Mouse (Mus musculus) hindbrain, embryonic 16.5 days (tissue): ENCODE measurements at regions not wholly inside any gene's neighbourhood (a gene's known extent, or its start where the extent isn't known, plus 50 kb on each side); places are given as distances from the start of the nearest gene placed in this dataset.

Source experiments
- ATAC-seq: fragments of 200-750 bp; cut with Nextera tagmentation; 2 replicates; pipeline ENCODE4 v1.8.0; 2017; ENCODE audit warnings: moderate TSS enrichment, moderate library complexity
- H3K27ac ChIP-seq: fragments of 300-500 bp; sonication (generic); 2 replicates; pipeline ENCODE4 v1.5.1; 2014; ENCODE audit warnings: low read depth, mild to moderate bottlenecking, control low read depth, low read length, moderate library complexity
- H3K27me3 ChIP-seq: fragments of 300-500 bp; sonication (generic); replicated peaks from 2 replicates; pipeline ENCODE4 v1.6.1; 2014; ENCODE audit warnings: low read length; ENCODE audit not compliant: control insufficient read depth, insufficient read depth
- H3K36me3 ChIP-seq: fragments of 300-500 bp; sonication (generic); 2 replicates; pipeline ENCODE4 v1.6.1; 2014; ENCODE audit warnings: mild to moderate bottlenecking, low read length, moderate library complexity, mixed read lengths; ENCODE audit not compliant: control insufficient read depth, insufficient read depth
- H3K4me1 ChIP-seq: fragments of 300-500 bp; sonication (generic); 2 replicates; pipeline ENCODE4 v1.6.1; 2014; ENCODE audit warnings: low read depth, low read length; ENCODE audit not compliant: control insufficient read depth, insufficient read depth
- H3K4me2 ChIP-seq: fragments of 300-500 bp; sonication (generic); 2 replicates; pipeline ENCODE4 v1.6.1; 2014; ENCODE audit warnings: mild to moderate bottlenecking, low read length, control low read depth, moderate library complexity
- H3K4me3 ChIP-seq: fragments of 300-500 bp; sonication (generic); 2 replicates; pipeline ENCODE4 v1.5.1; 2014; ENCODE audit warnings: mild to moderate bottlenecking, low read length, control low read depth, moderate library complexity
- H3K9ac ChIP-seq: fragments of 300-500 bp; sonication (generic); 2 replicates; pipeline ENCODE4 v1.6.1; 2014; ENCODE audit warnings: low read depth, mild to moderate bottlenecking, control low read depth, low read length, moderate library complexity
- H3K9me3 ChIP-seq: fragments of 300-500 bp; sonication (generic); 2 replicates; pipeline ENCODE4 v1.6.1; 2014; ENCODE audit warnings: mild to moderate bottlenecking, low read length, moderate library complexity; ENCODE audit not compliant: control insufficient read depth
- WGBS: fragments of 180-500 bp; shearing (Covaris S2); extraction: QIAGEN DNeasy Blood & Tissue Kit; methylation state at CpG from one replicate; pipeline ENCODE4 v1.1.7; 2014; 5-methylcytosine and 5-hydroxymethylcytosine counted together

GRCm38 (mm10) chr4:114748131-114748530 lies 73.4 kb upstream of the Gm12830 start:
- no peak overlapping the region for H3K9ac ChIP-seq
- H3K4me3 ChIP-seq: no peak overlapping the region
- H3K4me1 ChIP-seq: no peaks in the 10 kb centered on the region
- WGBS: 92% methylated on average over 2 of the region's 2 CpGs
- H3K36me3 ChIP-seq: no peaks in the 10 kb centered on the region
- no peak overlapping the region for H3K27ac ChIP-seq
- ATAC-seq: no peak
- H3K4me2 ChIP-seq: no peak overlapping the region
- peaks cover 4% of the 10 kb centered on the region; the same call in 1 of the 2 replicates for H3K9me3 ChIP-seq
- H3K27me3 ChIP-seq: no peaks in the 10 kb centered on the region

- no peak overlapping the region for H3K27ac ChIP-seq
- H3K9ac ChIP-seq: no peak overlapping the region
- H3K4me3 ChIP-seq: no peak overlapping the region
- no peaks in the 10 kb centered on the region for H3K9me3 ChIP-seq
- H3K4me2 ChIP-seq: no peak overlapping the region
- no peak for ATAC-seq
- no peaks in the 10 kb centered on the region for H3K4me1 ChIP-seq
- no peaks in the 10 kb centered on the region for H3K36me3 ChIP-seq
- no peaks in the 10 kb centered on the region for H3K27me3 ChIP-seq
Observed at GRCm38 (mm10) chr4:114759837-114760236, 61.7 kb upstream of the Gm12830 start.

GRCm38 (mm10) chr4:114766643-114767393 lies 54.7 kb upstream of the Gm12830 start:
- 66% methylated on average over 22 of the region's 22 CpGs for WGBS
- Histone ChIP-seq H3K9ac (no peak overlapping the region), H3K9me3 (no peaks in the 10 kb centered on the region), H3K4me1 (no peaks in the 10 kb centered on the region), H3K36me3 (no peaks in the 10 kb centered on the region), H3K4me2 (no peak overlapping the region), H3K27me3 (no peaks in the 10 kb centered on the region), H3K27ac (no peak overlapping the region), H3K4me3 (no peak overlapping the region)
- no peak for ATAC-seq
